Mouse (Mus musculus): ENCODE measurements around the gene G6pdx. TPM values are rescaled to one million over a fixed set of nuclear protein-coding genes. Genes with fewer than 3 reads are reported as not detected.

The G6pdx gene
- polyA plus RNA-seq (2017; shearing (Covaris generic)), result 40.6 TPM

DNA sequence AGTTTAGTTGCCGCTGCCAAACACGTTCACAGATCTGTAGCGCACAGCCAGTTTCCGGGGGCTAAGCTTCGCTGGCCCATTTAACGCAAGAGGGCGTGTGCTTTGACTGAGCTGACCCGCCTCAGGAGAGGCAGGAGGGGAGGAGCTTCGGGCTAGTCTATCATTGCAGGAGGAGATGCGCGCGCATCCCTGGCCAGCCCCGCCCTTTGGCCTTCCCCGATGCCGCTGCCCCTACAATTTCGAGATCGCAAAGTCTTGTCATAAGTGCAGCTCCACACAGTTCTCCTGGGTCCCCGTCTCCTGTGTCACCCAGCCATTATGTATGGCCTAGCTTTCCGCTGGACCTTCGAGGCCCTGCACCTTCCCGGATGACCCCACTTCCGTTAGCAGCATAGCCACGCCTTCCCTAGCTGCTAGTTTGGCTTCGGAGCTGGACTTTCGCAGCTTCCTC lies at the start of gene G6pdx:
TSS of gene G6pdx (minus strand) at position 369 of the 451 bp plus-strand sequence.

DNA sequence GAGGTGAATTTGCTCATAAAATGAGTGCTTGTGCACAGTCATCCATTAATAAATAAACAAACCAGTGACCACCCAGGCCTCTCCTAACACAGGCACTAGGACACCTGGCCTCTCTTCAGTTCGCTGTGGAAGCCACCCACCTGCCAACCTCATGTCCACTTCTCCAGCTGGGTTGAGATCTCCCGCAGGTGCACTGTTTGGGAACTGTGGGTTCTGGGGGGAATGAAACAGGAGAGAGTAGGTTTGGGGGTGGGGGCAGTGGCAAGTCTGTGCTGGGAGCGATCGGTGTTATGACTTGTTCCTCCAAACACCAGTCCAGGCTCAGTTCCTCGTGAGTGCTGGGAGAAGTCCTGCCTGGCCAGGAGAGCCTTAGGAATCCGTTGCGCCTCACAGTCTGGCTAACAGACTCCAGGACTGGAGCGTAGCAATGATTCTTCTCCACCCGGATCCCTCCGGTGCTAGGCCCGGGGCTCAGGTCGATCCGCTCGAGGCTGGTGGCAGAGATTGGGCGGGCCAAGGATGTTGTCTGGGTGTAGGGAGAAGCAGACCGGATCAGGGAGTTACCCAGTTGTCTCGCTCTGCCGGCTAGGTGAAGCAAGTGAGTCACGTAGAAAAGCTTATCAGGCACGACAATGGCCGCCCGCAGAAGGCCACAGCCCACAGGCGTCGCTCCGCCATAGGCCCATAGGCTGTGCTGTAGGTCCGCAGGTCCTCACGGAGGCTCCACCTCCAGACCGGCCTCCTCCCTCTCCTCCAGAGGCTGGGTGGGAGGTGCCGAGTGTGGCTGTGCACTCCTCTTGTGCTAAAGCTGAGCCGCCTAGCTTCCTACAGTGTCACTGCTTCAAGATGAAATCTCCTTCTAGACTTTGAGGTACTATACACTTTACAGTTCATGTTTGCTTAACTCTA lies 36.2 kb downstream of the G6pdx start, which contains the start of the genes Fam3a and Ikbkg:
TSS of gene Fam3a (minus strand) at position 738 of the 909 bp plus-strand sequence.
TSS of gene Ikbkg (plus strand) at position 756 of the 909 bp plus-strand sequence.

DNA sequence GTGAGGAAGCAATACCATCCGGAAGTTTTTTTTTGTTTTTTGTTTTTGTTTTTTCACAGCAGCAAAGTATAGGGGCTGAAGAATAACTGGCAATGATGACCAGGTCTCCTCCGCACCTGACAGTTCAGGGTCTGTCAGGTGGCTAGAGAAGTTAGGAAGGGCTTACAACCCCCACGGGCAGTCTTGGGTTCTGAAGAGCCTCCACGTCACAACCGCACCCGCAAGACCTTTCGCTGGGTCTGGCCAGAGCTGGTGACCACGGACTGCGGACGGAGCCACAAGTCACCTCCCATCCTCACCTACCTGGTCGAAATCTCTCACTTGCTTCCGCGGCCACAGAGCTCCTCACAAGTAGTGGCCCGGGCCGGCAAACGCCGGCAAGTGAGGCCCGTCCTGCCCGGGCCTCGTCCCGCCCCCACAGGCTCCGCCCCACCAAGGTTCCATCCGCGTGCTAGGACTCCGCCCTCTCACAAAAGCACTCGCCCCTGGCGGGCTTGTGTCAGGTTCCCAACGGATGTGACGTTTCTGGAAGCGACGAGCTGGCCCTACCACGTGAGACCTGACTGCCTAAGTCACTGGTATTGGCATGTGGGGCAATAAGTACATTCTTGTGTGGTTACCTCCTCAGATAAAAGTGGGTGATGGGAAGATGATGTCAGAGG lies 56.0 kb downstream of the G6pdx start, which contains the start of the genes Ubl4a and Slc10a3:
TSS of gene Ubl4a (minus strand) at position 331 of the 662 bp plus-strand sequence.
TSS of gene Slc10a3 (minus strand) at position 462 of the 662 bp plus-strand sequence.

Other genes starting within 250 kb of the G6pdx start
- gene Flna, start 179.4 kb downstream of the G6pdx start, polyA plus RNA-seq (2017; shearing (Covaris generic)), result 384 TPM
- 74.1 TPM for gene Emd, start 174.5 kb downstream of the G6pdx start, polyA plus RNA-seq (2017; shearing (Covaris generic))
- 123 TPM for gene Rpl10, start 158.4 kb downstream of the G6pdx start, polyA plus RNA-seq (2017; shearing (Covaris generic))
- 136 TPM for gene Taz, start 147.3 kb downstream of the G6pdx start, polyA plus RNA-seq (2017; shearing (Covaris generic))
- 14.5 TPM for gene Dnase1l1, start 146.9 kb downstream of the G6pdx start, polyA plus RNA-seq (2017; shearing (Covaris generic))
- 157 TPM for gene Atp6ap1, start 132.1 kb downstream of the G6pdx start, polyA plus RNA-seq (2017; shearing (Covaris generic))
- 249 TPM for gene Gdi1, start 124.2 kb downstream of the G6pdx start, polyA plus RNA-seq (2017; shearing (Covaris generic))
- gene Fam50a, start 116.2 kb downstream of the G6pdx start, polyA plus RNA-seq (2017; shearing (Covaris generic)), result 77.2 TPM
- gene Plxna3, start 100.1 kb downstream of the G6pdx start, polyA plus RNA-seq (2017; shearing (Covaris generic)), result 2.3 TPM
- gene Lage3, start 75.6 kb downstream of the G6pdx start, polyA plus RNA-seq (2017; shearing (Covaris generic)), result 21.8 TPM
- gene Ubl4a, start 56.0 kb downstream of the G6pdx start, polyA plus RNA-seq (2017; shearing (Covaris generic)), result 47.0 TPM
- 28.1 TPM for gene Slc10a3, start 55.8 kb downstream of the G6pdx start, polyA plus RNA-seq (2017; shearing (Covaris generic))
- 24.7 TPM for gene Fam3a, start 35.9 kb downstream of the G6pdx start, polyA plus RNA-seq (2017; shearing (Covaris generic))
- gene Ikbkg, start 35.9 kb downstream of the G6pdx start, polyA plus RNA-seq (2017; shearing (Covaris generic)), result 38.6 TPM
- gene Gm6880, start 52.2 kb upstream of the G6pdx start, polyA plus RNA-seq (2017; shearing (Covaris generic)), result not detected
- not detected for gene Olfr1326-ps1, start 145.7 kb upstream of the G6pdx start, polyA plus RNA-seq (2017; shearing (Covaris generic))
- gene Olfr1325, start 163.5 kb upstream of the G6pdx start, polyA plus RNA-seq (2017; shearing (Covaris generic)), result not detected
- not detected for gene Gm5640, start 216.4 kb upstream of the G6pdx start, polyA plus RNA-seq (2017; shearing (Covaris generic))